Comparison of ENCODE assay signal across 13 mouse cellular contexts in the genomic region with DNA sequence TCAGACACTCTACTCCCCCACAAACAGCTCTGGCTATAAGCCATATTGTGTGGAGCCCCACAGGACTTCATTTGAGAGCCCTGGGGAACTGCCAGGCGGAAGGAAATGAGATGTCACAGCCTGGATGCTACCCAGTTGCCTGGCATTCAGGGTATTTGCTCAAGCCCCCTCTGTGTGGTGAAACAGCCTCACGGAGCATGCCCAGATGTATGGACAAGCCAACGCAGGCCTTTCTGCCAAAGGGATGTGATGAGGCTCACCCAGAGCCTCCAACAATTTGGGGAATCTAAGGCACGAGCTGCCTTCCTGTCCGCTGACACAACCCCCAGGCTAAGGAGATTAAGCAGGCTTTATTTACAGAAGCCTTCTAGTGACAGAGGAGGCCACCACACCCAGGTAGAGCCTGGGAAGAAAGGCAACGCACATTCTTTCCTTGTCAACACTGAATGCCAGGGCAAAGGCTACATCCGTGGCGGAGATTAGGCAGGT.
DNase-seq lines count a peak whose midpoint lies in the region; ATAC-seq and TF ChIP-seq lines count a peak whose summit lies in the region.
"Had no signal": no experiment of that assay in that cellular context is flagged by ENCODE, and none has a peak within 500 bp of the region (broad histone marks: within the 10 kb centered on the region; RNA-seq: fewer than 3 reads in every experiment).

No protein-coding gene starts in this region.

- no peaks in the 10 kb centered on the region for H3K9me3 ChIP-seq in hindbrain, postnatal 0 days (ENCODE audit: low read length)
- H3K9me3 ChIP-seq: limb, embryonic 12.5 days; midbrain, embryonic 12.5 days had no signal

- no peak overlapping the region for H3K4me3 ChIP-seq in hindbrain, postnatal 0 days (ENCODE audit: low read length)
- H3K4me3 ChIP-seq: limb, embryonic 12.5 days; midbrain, embryonic 12.5 days had no signal

- no peak overlapping the region for H3K4me2 ChIP-seq in hindbrain, postnatal 0 days (ENCODE audit: low read depth, low read length)
- H3K4me2 ChIP-seq: limb, embryonic 12.5 days; midbrain, embryonic 12.5 days had no signal

- 0 out of 2 replicates have a peak, but pooled peaks have one; percentile 68 for ATAC-seq in hindbrain, postnatal 0 days

- H3K4me1 ChIP-seq in hindbrain, postnatal 0 days (ENCODE audit: insufficient read depth, low read length) = peaks cover 9% of the 10 kb centered on the region; the same call in 1 of the 2 replicates
- H3K4me1 ChIP-seq: limb, embryonic 12.5 days had no signal

- intact Hi-C loops in left cerebral cortex, postnatal 4 days (cut with DNase I) = loop anchor here (5.0 kb wide), 1 partner anchor 67 kb away; no protein-coding TSS in a partner anchor
- intact Hi-C loops in left cerebral cortex, postnatal 14 days (cut with DNase I) = loop anchor here (5.0 kb wide), 1 partner anchor 72 kb away; a partner anchor contains a TSS
- intact Hi-C loops in gastrocnemius, postnatal 36 days (cut with DNase I) = loop anchor here (5.0 kb wide), 2 partner anchors 48 to 228 kb away; no protein-coding TSS in a partner anchor

- no peak overlapping the region; the same call in 1 of the 2 replicates for H3K27ac ChIP-seq in hindbrain, postnatal 0 days
- H3K27ac ChIP-seq: limb, embryonic 12.5 days; midbrain, embryonic 12.5 days had no signal

- no peak overlapping the region for H3K9ac ChIP-seq in hindbrain, postnatal 0 days (replicated peaks; ENCODE audit: low read length)
- H3K9ac ChIP-seq: limb, embryonic 12.5 days; midbrain, embryonic 12.5 days had no signal

- TF ChIP-seq CTCF in hindbrain, postnatal 0 days (IDR thresholded peaks at IDR 0.05; ENCODE audit: low read depth) = no peak

- DNase-seq in cerebellum, postnatal 10 days = peak; percentile 37 to 47
- DNase-seq in cerebellum, adult 8-10 months = no peak
- DNase-seq in left cerebral cortex, postnatal 4 days = peak; percentile 62
- no peak for DNase-seq in left cerebral cortex, postnatal 14 days (ENCODE audit: low spot score in 2 of 2)
- peak; percentile 60 for DNase-seq in ZHBTc4 (ENCODE audit: low read depth, low spot score)
- peak; percentile 68 for DNase-seq in hindbrain, postnatal 0 days (ENCODE audit: low spot score)
- no peak for DNase-seq in frontal cortex, adult 2 months (ENCODE audit: extremely low spot score in 1 of 2, low spot score in 1 of 2)
- DNase-seq in gastrocnemius, postnatal 36 days = no peak
- DNase-seq: cerebellum, postnatal 25 days; gastrocnemius, postnatal 10 days; kidney, postnatal 14 days had no signal

- H3K36me3 ChIP-seq in hindbrain, postnatal 0 days (ENCODE audit: insufficient read depth, low read length) = no peaks in the 10 kb centered on the region
- H3K36me3 ChIP-seq: limb, embryonic 12.5 days; midbrain, embryonic 12.5 days had no signal

- no peaks in the 10 kb centered on the region for H3K27me3 ChIP-seq in hindbrain, postnatal 0 days (ENCODE audit: insufficient read depth, low read length)
- H3K27me3 ChIP-seq: limb, embryonic 12.5 days had no signal

- 40% methylated on average over 8 of the region's 8 CpGs for WGBS in hindbrain, postnatal 0 days

Comparison
In these comparisons a context has a peak if more than half of its experiments do, and no peak if none do; other contexts are left out.
1. DNase-seq: peak in cerebellum, postnatal 10 days (2 of 2), left cerebral cortex, postnatal 4 days (single experiment), ZHBTc4 (single experiment) and hindbrain, postnatal 0 days (single experiment); none in cerebellum, adult 8-10 months (single experiment), left cerebral cortex, postnatal 14 days (0 of 2), frontal cortex, adult 2 months (0 of 2) and gastrocnemius, postnatal 36 days (0 of 2).